Mouse (Mus musculus) B cell, adult 62 days (primary cell): ENCODE data around the gene Aamp. TPM values are rescaled to one million over a fixed set of nuclear protein-coding genes. Genes with fewer than 3 reads are reported as not detected.

Experiments used
- total RNA-seq: library from RNA; stranded (reverse); gene quantifications from 4 replicates; pipeline ENCODE4 v1.2.4, GENCODE M21; 2023

The Aamp gene
- total RNA-seq = 105 to 116 TPM (median 114 TPM) in 4 replicates

DNA sequence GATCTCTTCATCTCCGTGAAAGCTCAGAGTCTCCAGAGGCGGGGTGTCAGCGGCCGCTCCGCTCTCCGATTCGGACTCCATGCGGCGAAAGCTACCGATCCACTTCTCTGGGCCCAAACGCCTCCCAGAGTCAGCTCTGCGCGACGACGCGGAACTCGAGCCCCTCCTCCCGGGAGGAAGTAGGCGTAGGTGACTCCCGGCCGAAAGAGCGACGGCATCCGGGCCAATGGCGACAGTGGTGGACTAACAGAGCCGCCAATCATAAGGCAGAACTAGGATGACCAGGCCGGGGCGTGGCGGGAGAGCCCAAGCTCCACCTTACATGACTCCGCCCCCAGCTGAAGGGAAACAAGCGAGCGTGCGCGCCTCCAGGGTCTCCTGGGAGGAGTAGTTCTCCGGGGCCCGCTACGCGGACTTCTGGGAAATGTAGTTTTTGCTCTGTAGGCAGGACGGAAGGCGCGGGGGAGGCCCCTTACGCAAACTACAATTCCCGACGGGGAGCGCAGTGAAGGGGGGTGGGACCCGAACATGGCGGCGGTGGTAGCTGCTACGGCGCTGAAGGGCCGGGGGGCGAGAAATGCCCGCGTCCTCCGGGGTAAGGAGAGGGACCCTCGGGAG is at the start of gene Aamp, which contains the start of gene Pnkd:
Gene Aamp, minus strand, starts transcription at position 196 of the 618 bp plus-strand sequence.
Gene Pnkd, plus strand, starts transcription at position 388 of the 618 bp plus-strand sequence.

DNA sequence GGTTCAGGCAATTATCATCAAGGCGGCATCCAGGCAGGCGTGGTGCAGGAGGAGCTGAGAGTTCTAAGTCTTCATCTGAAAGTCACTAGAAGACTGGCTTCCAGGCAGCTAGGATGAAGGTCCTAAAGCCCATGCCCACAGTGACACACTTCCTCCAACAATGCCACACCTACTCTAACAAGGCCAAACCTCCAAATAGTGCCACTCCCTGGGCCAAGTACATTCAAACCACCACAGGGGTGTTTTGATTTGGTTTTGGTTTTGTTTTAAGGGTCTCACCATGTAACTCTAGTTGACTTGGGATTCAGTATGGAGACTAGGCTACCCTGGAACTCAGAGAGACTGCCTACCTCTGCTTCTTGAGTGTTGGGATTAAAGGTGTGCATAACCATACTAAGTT is 21.0 kb upstream of the Aamp start, which contains the start of gene Tmbim1:
Gene Tmbim1, minus strand, starts transcription at position 101 of the 400 bp plus-strand sequence.

GRCm38 (mm10) chr1:74278538-74278937 is 6.0 kb downstream of the Aamp start, which contains the start of gene Gpbar1:
TSS of gene Gpbar1 (plus strand) at chr1:74278550.

GRCm38 (mm10) chr1:74235938-74236589 is 48.5 kb downstream of the Aamp start, which contains the start of gene Arpc2:
TSS of gene Arpc2 (plus strand) at chr1:74236084.

Other genes starting within 250 kb of the Aamp start
- 2.5 to 7.8 TPM (median 4.2 TPM) in 4 replicates for gene Tns1, start 160.3 kb downstream of the Aamp start, total RNA-seq
- not detected in 4 replicates for gene Rufy4, start 159.2 kb downstream of the Aamp start, total RNA-seq
- 0.26 to 0.43 TPM (median 0.30 TPM) in 3 of 4 replicates, not detected in the other for gene Cxcr2, start 130.7 kb downstream of the Aamp start, total RNA-seq
- gene Cxcr1, start 90.1 kb downstream of the Aamp start, total RNA-seq = not detected in 4 replicates
- gene Arpc2, start 48.7 kb downstream of the Aamp start, total RNA-seq = 386 to 409 TPM (median 404 TPM) in 4 replicates
- 0.94 to 2.0 TPM (median 1.3 TPM) in 4 replicates for gene Gpbar1, start 6.2 kb downstream of the Aamp start, total RNA-seq
- 15.5 to 22.6 TPM (median 17.5 TPM) in 4 replicates for gene Pnkd, start 192 bp upstream of the Aamp start, total RNA-seq
- gene Tmbim1, start 20.9 kb upstream of the Aamp start, total RNA-seq = 2.3 to 5.0 TPM (median 3.9 TPM) in 4 replicates
- gene Catip, start 77.4 kb upstream of the Aamp start, total RNA-seq = not detected in 4 replicates
- 2.9 to 8.0 TPM (median 4.2 TPM) in 4 replicates for gene Slc11a1, start 90.5 kb upstream of the Aamp start, total RNA-seq
- gene Ctdsp1, start 106.8 kb upstream of the Aamp start, total RNA-seq = 106 to 122 TPM (median 113 TPM) in 4 replicates
- 0.22 TPM in 1 of 4 replicates, not detected in the others for gene Vil1, start 124.6 kb upstream of the Aamp start, total RNA-seq
- 25.1 to 29.8 TPM (median 25.4 TPM) in 4 replicates for gene Cnot9, start 221.3 kb upstream of the Aamp start, total RNA-seq